Mouse (Mus musculus): ENCODE results near the gene Tnnc1. TPM values are rescaled to one million over a fixed set of nuclear protein-coding genes. Genes with fewer than 3 reads are reported as not detected.

The Tnnc1 gene
- polyA plus RNA-seq, 1 experiment from 2014 or later = 8.1 TPM

GRCm38 (mm10) chr14:31195968-31196367 is 12.1 kb upstream of the Tnnc1 start:
- peak; percentile 83 for TF ChIP-seq CTCF (IDR thresholded peaks at IDR 0.05)
- in situ Hi-C loops (cut with MboI; ENCODE audit: low pct_unique_long_range_greater_than_20kb) = no loop called here
- DNase-seq (ENCODE audit: low read depth, low spot score) = no peak

GRCm38 (mm10) chr14:31197547-31198516 is 10.3 kb upstream of the Tnnc1 start:
- ATAC-seq (peak; percentile 67), DNase-seq (ENCODE audit: low read depth, low spot score) (no peak)
- in situ Hi-C loops (cut with MboI; ENCODE audit: low pct_unique_long_range_greater_than_20kb) = no loop called here
- H3K27me3 ChIP-seq = no peaks in the 10 kb centered on the region
- ChIA-PET CTCF (interaction anchor here (0.9 to 2.0 kb wide), 4 partner anchors 8 to 32 kb away, joined by 3 to 7 read pairs (median 4); partner anchors contain the start of gene Tnnc1), POLR2A (interaction anchor here (0.6 to 1.6 kb wide), 3 partner anchors 23 to 65 kb away, joined by 3 to 5 read pairs (median 3); no protein-coding TSS in a partner anchor)
- no peak for TF ChIP-seq CTCF (IDR thresholded peaks at IDR 0.05)

More at GRCm38 (mm10) chr14:31195968-31196367, 12.1 kb upstream of the Tnnc1 start:
- CTCF ChIA-PET = interaction anchor here (0.7 to 2.0 kb wide), 4 partner anchors 9 to 64 kb away, joined by 3 to 7 read pairs (median 6); no protein-coding TSS in a partner anchor
- no peaks in the 10 kb centered on the region for H3K27me3 ChIP-seq
- no peak for ATAC-seq
- POLR2A ChIA-PET = interaction anchor here (1.6 kb wide), 1 partner anchor 63 kb away, joined by 5 read pairs; no protein-coding TSS in a partner anchor

GRCm38 (mm10) chr14:31199599-31199998 is 8.5 kb upstream of the Tnnc1 start:
- POLR2A ChIA-PET = no interaction called here
- TF ChIP-seq CTCF (IDR thresholded peaks at IDR 0.05) = no peak
- CTCF ChIA-PET = interaction anchor here (0.6 to 1.8 kb wide), 2 partner anchors 29 to 198 kb away, joined by 3 to 4 read pairs; no protein-coding TSS in a partner anchor
- ATAC-seq (no peak), DNase-seq (ENCODE audit: low read depth, low spot score) (no peak)
- in situ Hi-C loops (cut with MboI; ENCODE audit: low pct_unique_long_range_greater_than_20kb) = no loop called here
- H3K27me3 ChIP-seq = no peaks in the 10 kb centered on the region

GRCm38 (mm10) chr14:31200038-31200437 is 8.1 kb upstream of the Tnnc1 start:
- no peaks in the 10 kb centered on the region for H3K27me3 ChIP-seq
- CTCF ChIA-PET = interaction anchor here (1.8 kb wide), 1 partner anchor 30 kb away, joined by 4 read pairs; no protein-coding TSS in a partner anchor
- in situ Hi-C loops (cut with MboI; ENCODE audit: low pct_unique_long_range_greater_than_20kb) = no loop called here
- no peak for DNase-seq (ENCODE audit: low read depth, low spot score)
- ATAC-seq = no peak
- TF ChIP-seq CTCF (IDR thresholded peaks at IDR 0.05) = no peak
- POLR2A ChIA-PET = no interaction called here

GRCm38 (mm10) chr14:31204844-31205243 is 3.3 kb upstream of the Tnnc1 start:
- TF ChIP-seq CTCF (IDR thresholded peaks at IDR 0.05) = no peak
- no peak for DNase-seq (ENCODE audit: low read depth, low spot score)
- in situ Hi-C loops (cut with MboI; ENCODE audit: low pct_unique_long_range_greater_than_20kb) = no loop called here
- CTCF ChIA-PET = interaction anchor here (1.0 to 1.2 kb wide), 4 partner anchors 8 to 39 kb away, joined by 3 to 7 read pairs (median 3); no protein-coding TSS in a partner anchor
- no peak for ATAC-seq
- H3K27me3 ChIP-seq = no peaks in the 10 kb centered on the region
- POLR2A ChIA-PET = interaction anchor here (1.4 kb wide), 1 partner anchor 10 kb away, joined by 3 read pairs; no protein-coding TSS in a partner anchor

GRCm38 (mm10) chr14:31205244-31205561 is 2.9 kb upstream of the Tnnc1 start:
- H3K27me3 ChIP-seq = no peaks in the 10 kb centered on the region
- ATAC-seq (peak; percentile 6), DNase-seq (ENCODE audit: low read depth, low spot score) (no peak)
- ChIA-PET CTCF (interaction anchor here (1.0 to 1.2 kb wide), 4 partner anchors 9 to 39 kb away, joined by 3 to 7 read pairs (median 3); no protein-coding TSS in a partner anchor), POLR2A (interaction anchor here (1.4 to 2.6 kb wide), 2 partner anchors 10 to 12 kb away, joined by 3 to 6 read pairs; no protein-coding TSS in a partner anchor)
- TF ChIP-seq CTCF (IDR thresholded peaks at IDR 0.05) = no peak
- in situ Hi-C loops (cut with MboI; ENCODE audit: low pct_unique_long_range_greater_than_20kb) = no loop called here

GRCm38 (mm10) chr14:31205562-31206467 is 2.3 kb upstream of the Tnnc1 start:
- ChIA-PET CTCF (interaction anchor here (1.0 to 1.2 kb wide), 3 partner anchors 9 to 40 kb away, joined by 3 to 7 read pairs (median 3); no protein-coding TSS in a partner anchor), POLR2A (interaction anchor here (1.0 to 2.6 kb wide), 4 partner anchors 11 to 40 kb away, joined by 3 to 6 read pairs (median 5); no protein-coding TSS in a partner anchor)
- DNase-seq (ENCODE audit: low read depth, low spot score) (no peak), ATAC-seq (peak; percentile 15)
- no peaks in the 10 kb centered on the region for H3K27me3 ChIP-seq
- in situ Hi-C loops (cut with MboI; ENCODE audit: low pct_unique_long_range_greater_than_20kb) = no loop called here
- TF ChIP-seq CTCF (IDR thresholded peaks at IDR 0.05) = no peak

GRCm38 (mm10) chr14:31206472-31206981 is 1.6 kb upstream of the Tnnc1 start:
- no peak for TF ChIP-seq CTCF (IDR thresholded peaks at IDR 0.05)
- POLR2A ChIA-PET = interaction anchor here (0.6 to 2.6 kb wide), 4 partner anchors 13 to 129 kb away, joined by 4 to 7 read pairs (median 6); no protein-coding TSS in a partner anchor
- ATAC-seq (peak; percentile 66), DNase-seq (ENCODE audit: low read depth, low spot score) (no peak)
- no peaks in the 10 kb centered on the region for H3K27me3 ChIP-seq
- CTCF ChIA-PET = no interaction called here
- in situ Hi-C loops (cut with MboI; ENCODE audit: low pct_unique_long_range_greater_than_20kb) = no loop called here

GRCm38 (mm10) chr14:31207070-31207830 is 862 bp upstream of the Tnnc1 start:
- DNase-seq (ENCODE audit: low read depth, low spot score) (no peak), ATAC-seq (no peak)

More at GRCm38 (mm10) chr14:31207070-31207830, 862 bp upstream of the Tnnc1 start:
- in situ Hi-C loops (cut with MboI; ENCODE audit: low pct_unique_long_range_greater_than_20kb) = no loop called here
- no peaks in the 10 kb centered on the region for H3K27me3 ChIP-seq
- ChIA-PET CTCF (interaction anchor here (1.2 to 1.4 kb wide), 3 partner anchors 9 to 18 kb away, joined by 4 read pairs; partner anchors contain the start of gene Nisch), POLR2A (interaction anchor here (0.6 to 2.6 kb wide), 4 partner anchors 14 to 129 kb away, joined by 4 to 7 read pairs (median 6); no protein-coding TSS in a partner anchor)
- TF ChIP-seq CTCF (IDR thresholded peaks at IDR 0.05) = no peak
